Mouse (Mus musculus): ENCODE results near the gene Polr2l. TPM values are rescaled to one million over a fixed set of nuclear protein-coding genes. Genes with fewer than 3 reads are reported as not detected.
A peak's percentile ranks its signal among the peaks of the same experiment; 100 is the strongest.

The Polr2l gene
- polyA plus RNA-seq, 2 experiments = 24.6 to 52.4 TPM

GRCm38 (mm10) chr7:141428701-141429100 lies 46.2 kb downstream of the Polr2l start:
- Histone ChIP-seq H3K27me3 (ENCODE audit: control insufficient read depth, insufficient read depth, low read length) (no peaks in the 10 kb centered on the region), H3K36me3 (replicated peaks; ENCODE audit: control insufficient read depth, insufficient read depth, low read depth) (no peaks in the 10 kb centered on the region), H3K9ac (replicated peaks) (no peak overlapping the region), H3K27ac (no peak overlapping the region), H3K4me3 (ENCODE audit: insufficient read depth in 1 of 2, low read depth in 2 of 2, low read length in 2 of 2) (no peak overlapping the region), H3K4me2 (ENCODE audit: low read depth) (no peak overlapping the region), H3K4me1 (replicated peaks; ENCODE audit: control insufficient read depth in 2 of 2, insufficient read depth in 2 of 2, low read length in 1 of 2) (peaks cover 0 to 5% of the 10 kb centered on the region in 2 experiments; a peak in 2 of 4 replicates), H3K9me3 (ENCODE audit: control insufficient read depth, low read length) (no peaks in the 10 kb centered on the region)
- ATAC-seq (ENCODE audit: insufficient read depth) = no peak
- no peak for TF ChIP-seq EP300 (IDR thresholded peaks at IDR 0.05; ENCODE audit: low read depth)
- 63% methylated on average over 5 of the region's 5 CpGs for WGBS (ENCODE audit: insufficient replicate concordance)
- DNase-seq (ENCODE audit: low read depth in 3 of 3, low spot score in 3 of 3) = no peak

- TF ChIP-seq EP300 (IDR thresholded peaks at IDR 0.05; ENCODE audit: low read depth) (no peak), CTCF (IDR thresholded peaks at IDR 0.05; ENCODE audit: low read depth) (no peak)
- H3K9ac ChIP-seq (replicated peaks) = no peak overlapping the region
Measured at GRCm38 (mm10) chr7:141426948-141427730, 47.8 kb downstream of the Polr2l start.

GRCm38 (mm10) chr7:141423811-141424210 lies 51.1 kb downstream of the Polr2l start:
- Histone ChIP-seq H3K27ac (no peak overlapping the region), H3K4me3 (ENCODE audit: insufficient read depth in 1 of 2, low read depth in 2 of 2, low read length in 2 of 2) (no peak overlapping the region), H3K4me1 (replicated peaks; ENCODE audit: control insufficient read depth in 2 of 2, insufficient read depth in 2 of 2, low read length in 1 of 2) (peaks cover 0 to 5% of the 10 kb centered on the region in 2 experiments; a peak in 2 of 4 replicates), H3K36me3 (replicated peaks; ENCODE audit: control insufficient read depth, insufficient read depth, low read depth) (no peaks in the 10 kb centered on the region), H3K9ac (replicated peaks) (no peak overlapping the region), H3K27me3 (ENCODE audit: control insufficient read depth, insufficient read depth, low read length) (no peaks in the 10 kb centered on the region), H3K9me3 (ENCODE audit: control insufficient read depth, low read length) (no peaks in the 10 kb centered on the region), H3K4me2 (ENCODE audit: low read depth) (no peak overlapping the region)
- no peak for DNase-seq (ENCODE audit: low read depth in 3 of 3, low spot score in 3 of 3)
- ATAC-seq (ENCODE audit: insufficient read depth) = no peak
- TF ChIP-seq EP300 (IDR thresholded peaks at IDR 0.05; ENCODE audit: low read depth) (no peak), CTCF (IDR thresholded peaks at IDR 0.05; ENCODE audit: low read depth) (no peak)
- WGBS (ENCODE audit: insufficient replicate concordance) = 47% methylated on average over 4 of the region's 4 CpGs

More at GRCm38 (mm10) chr7:141426948-141427730, 47.8 kb downstream of the Polr2l start:
- Histone ChIP-seq H3K36me3 (replicated peaks; ENCODE audit: control insufficient read depth, insufficient read depth, low read depth) (no peaks in the 10 kb centered on the region), H3K4me1 (replicated peaks; ENCODE audit: control insufficient read depth in 2 of 2, insufficient read depth in 2 of 2, low read length in 1 of 2) (peaks cover 0 to 5% of the 10 kb centered on the region in 2 experiments; a peak in 2 of 4 replicates), H3K9me3 (ENCODE audit: control insufficient read depth, low read length) (no peaks in the 10 kb centered on the region), H3K27me3 (ENCODE audit: control insufficient read depth, insufficient read depth, low read length) (no peaks in the 10 kb centered on the region), H3K27ac (no peak overlapping the region), H3K4me3 (ENCODE audit: insufficient read depth in 1 of 2, low read depth in 2 of 2, low read length in 2 of 2) (no peak overlapping the region), H3K4me2 (ENCODE audit: low read depth) (no peak overlapping the region)
- WGBS (ENCODE audit: insufficient replicate concordance) = 56% methylated on average over 12 of the region's 12 CpGs
- DNase-seq (ENCODE audit: low read depth in 3 of 3, low spot score in 3 of 3) = no peak
- 0 out of 2 replicates have a peak, but pooled peaks have one; percentile 22 for ATAC-seq (ENCODE audit: insufficient read depth)

Other genes with a start within 250 kb of the Polr2l start
- 10.4 and 14.1 TPM in 2 replicates for gene Phrf1, start 246.3 kb downstream of the Polr2l start, polyA plus RNA-seq (2012; rRNA removed)
- 25.7 and 28.3 TPM in 2 replicates for gene Phrf1, start 246.3 kb downstream of the Polr2l start, polyA plus RNA-seq (2014; fragmentation: Nextera tagmentation; extraction: Ambion mirVana)
- 4.6 and 5.4 TPM in 2 replicates for gene Irf7, start 208.7 kb downstream of the Polr2l start, polyA plus RNA-seq (2012; rRNA removed)
- 4.8 and 5.1 TPM in 2 replicates for gene Irf7, start 208.7 kb downstream of the Polr2l start, polyA plus RNA-seq (2014; fragmentation: Nextera tagmentation; extraction: Ambion mirVana)
- gene Cdhr5, start 198.3 kb downstream of the Polr2l start, polyA plus RNA-seq (2012; rRNA removed) = 0.07 and 0.11 TPM in 2 replicates
- 0.24 and 0.27 TPM in 2 replicates for gene Cdhr5, start 198.3 kb downstream of the Polr2l start, polyA plus RNA-seq (2014; fragmentation: Nextera tagmentation; extraction: Ambion mirVana)
- gene Sct, start 196.0 kb downstream of the Polr2l start, polyA plus RNA-seq (2012; rRNA removed) = 0.16 TPM in 1 of 2 replicates, not detected in the other
- 0.22 and 0.30 TPM in 2 replicates for gene Sct, start 196.0 kb downstream of the Polr2l start, polyA plus RNA-seq (2014; fragmentation: Nextera tagmentation; extraction: Ambion mirVana)
- not detected in 2 replicates for gene Drd4, start 183.1 kb downstream of the Polr2l start, polyA plus RNA-seq (2012; rRNA removed)
- not detected in 2 replicates for gene Drd4, start 183.1 kb downstream of the Polr2l start, polyA plus RNA-seq (2014; fragmentation: Nextera tagmentation; extraction: Ambion mirVana)
- 6.9 and 7.8 TPM in 2 replicates for gene Deaf1, start 147.4 kb downstream of the Polr2l start, polyA plus RNA-seq (2012; rRNA removed)
- gene Deaf1, start 147.4 kb downstream of the Polr2l start, polyA plus RNA-seq (2014; fragmentation: Nextera tagmentation; extraction: Ambion mirVana) = 11.1 and 13.6 TPM in 2 replicates
- gene Tmem80, start 147.4 kb downstream of the Polr2l start, polyA plus RNA-seq (2012; rRNA removed) = 10.7 and 13.6 TPM in 2 replicates
- 11.3 and 13.0 TPM in 2 replicates for gene Tmem80, start 147.4 kb downstream of the Polr2l start, polyA plus RNA-seq (2014; fragmentation: Nextera tagmentation; extraction: Ambion mirVana)
- gene Eps8l2, start 136.3 kb downstream of the Polr2l start, polyA plus RNA-seq (2012; rRNA removed) = 7.9 and 8.3 TPM in 2 replicates
- 6.6 and 7.7 TPM in 2 replicates for gene Eps8l2, start 136.3 kb downstream of the Polr2l start, polyA plus RNA-seq (2014; fragmentation: Nextera tagmentation; extraction: Ambion mirVana)
- gene Taldo1, start 82.9 kb downstream of the Polr2l start, polyA plus RNA-seq (2012; rRNA removed) = 212 and 266 TPM in 2 replicates
- gene Taldo1, start 82.9 kb downstream of the Polr2l start, polyA plus RNA-seq (2014; fragmentation: Nextera tagmentation; extraction: Ambion mirVana) = 427 and 428 TPM in 2 replicates
- gene Gatd1, start 61.0 kb downstream of the Polr2l start, polyA plus RNA-seq (2012; rRNA removed) = 13.8 and 16.9 TPM in 2 replicates
- 8.7 and 10.3 TPM in 2 replicates for gene Gatd1, start 61.0 kb downstream of the Polr2l start, polyA plus RNA-seq (2014; fragmentation: Nextera tagmentation; extraction: Ambion mirVana)
- 0.09 TPM in 1 of 2 replicates, not detected in the other for gene Cend1, start 45.6 kb downstream of the Polr2l start, polyA plus RNA-seq (2012; rRNA removed)
- gene Cend1, start 45.6 kb downstream of the Polr2l start, polyA plus RNA-seq (2014; fragmentation: Nextera tagmentation; extraction: Ambion mirVana) = not detected in 2 replicates
- gene Slc25a22, start 37.2 kb downstream of the Polr2l start, polyA plus RNA-seq (2012; rRNA removed) = 19.6 and 23.8 TPM in 2 replicates
- 11.0 and 13.5 TPM in 2 replicates for gene Slc25a22, start 37.2 kb downstream of the Polr2l start, polyA plus RNA-seq (2014; fragmentation: Nextera tagmentation; extraction: Ambion mirVana)
- 15.5 and 18.7 TPM in 2 replicates for gene Pidd1, start 31.1 kb downstream of the Polr2l start, polyA plus RNA-seq (2012; rRNA removed)
- gene Pidd1, start 31.1 kb downstream of the Polr2l start, polyA plus RNA-seq (2014; fragmentation: Nextera tagmentation; extraction: Ambion mirVana) = 6.1 and 9.4 TPM in 2 replicates
- gene Rplp2, start 27.8 kb downstream of the Polr2l start, polyA plus RNA-seq (2012; rRNA removed) = 328 and 661 TPM in 2 replicates
- 942 and 950 TPM in 2 replicates for gene Rplp2, start 27.8 kb downstream of the Polr2l start, polyA plus RNA-seq (2014; fragmentation: Nextera tagmentation; extraction: Ambion mirVana)
- gene Pnpla2, start 19.9 kb downstream of the Polr2l start, polyA plus RNA-seq (2012; rRNA removed) = 6.7 TPM in 2 replicates
- 9.0 and 9.4 TPM in 2 replicates for gene Pnpla2, start 19.9 kb downstream of the Polr2l start, polyA plus RNA-seq (2014; fragmentation: Nextera tagmentation; extraction: Ambion mirVana)
- 1.3 and 2.6 TPM in 2 replicates for gene Cracr2b, start 14.0 kb downstream of the Polr2l start, polyA plus RNA-seq (2012; rRNA removed)
- 0.89 and 1.9 TPM in 2 replicates for gene Cracr2b, start 14.0 kb downstream of the Polr2l start, polyA plus RNA-seq (2014; fragmentation: Nextera tagmentation; extraction: Ambion mirVana)
- gene Cd151, start 7.7 kb downstream of the Polr2l start, polyA plus RNA-seq (2012; rRNA removed) = 20.0 and 22.0 TPM in 2 replicates
- gene Cd151, start 7.7 kb downstream of the Polr2l start, polyA plus RNA-seq (2014; fragmentation: Nextera tagmentation; extraction: Ambion mirVana) = 12.8 and 13.8 TPM in 2 replicates
- gene Tspan4, start 108 bp upstream of the Polr2l start, polyA plus RNA-seq (2012; rRNA removed) = 32.1 and 37.4 TPM in 2 replicates
- 42.1 and 43.0 TPM in 2 replicates for gene Tspan4, start 108 bp upstream of the Polr2l start, polyA plus RNA-seq (2014; fragmentation: Nextera tagmentation; extraction: Ambion mirVana)
- 6.3 and 12.1 TPM in 2 replicates for gene Chid1, start 64.7 kb upstream of the Polr2l start, polyA plus RNA-seq (2012; rRNA removed)
- 23.0 and 24.2 TPM in 2 replicates for gene Chid1, start 64.7 kb upstream of the Polr2l start, polyA plus RNA-seq (2014; fragmentation: Nextera tagmentation; extraction: Ambion mirVana)
- 19.8 and 21.0 TPM in 2 replicates for gene Ap2a2, start 87.0 kb upstream of the Polr2l start, polyA plus RNA-seq (2012; rRNA removed)
- 43.2 and 51.2 TPM in 2 replicates for gene Ap2a2, start 87.0 kb upstream of the Polr2l start, polyA plus RNA-seq (2014; fragmentation: Nextera tagmentation; extraction: Ambion mirVana)
- gene Muc6, start 180.2 kb upstream of the Polr2l start, polyA plus RNA-seq (2012; rRNA removed) = 1.7 and 2.1 TPM in 2 replicates
- 3.2 and 4.0 TPM in 2 replicates for gene Muc6, start 180.2 kb upstream of the Polr2l start, polyA plus RNA-seq (2014; fragmentation: Nextera tagmentation; extraction: Ambion mirVana)
- gene Muc2, start 215.2 kb upstream of the Polr2l start, polyA plus RNA-seq (2012; rRNA removed) = 0.12 and 0.17 TPM in 2 replicates
- 0.08 and 0.85 TPM in 2 replicates for gene Muc2, start 215.2 kb upstream of the Polr2l start, polyA plus RNA-seq (2014; fragmentation: Nextera tagmentation; extraction: Ambion mirVana)

Data from liver, embryonic 14.5 days (tissue).